Mouse (Mus musculus) layer of hippocampus, adult 8-10 months (tissue): ENCODE results near the gene Mdfic. TPM values are rescaled to one million over a fixed set of nuclear protein-coding genes. Genes with fewer than 3 reads are reported as not detected.
A peak's percentile ranks its signal among the peaks of the same experiment; 100 is the strongest.

Source experiments
- DNase-seq, 2 experiments: peaks; one replicate each; pipeline ENCODE4 v3.0.0; 2022; ENCODE audit warnings: low spot score in 2 of 2
- total RNA-seq, 4 experiments: library from RNA; stranded (reverse); gene quantifications; 2 replicates each; pipeline ENCODE4 v1.2.4; 2022

The Mdfic gene
- total RNA-seq, 4 experiments from 2014 or later, result 2.6 to 4.7 (median 4.2) TPM

DNA sequence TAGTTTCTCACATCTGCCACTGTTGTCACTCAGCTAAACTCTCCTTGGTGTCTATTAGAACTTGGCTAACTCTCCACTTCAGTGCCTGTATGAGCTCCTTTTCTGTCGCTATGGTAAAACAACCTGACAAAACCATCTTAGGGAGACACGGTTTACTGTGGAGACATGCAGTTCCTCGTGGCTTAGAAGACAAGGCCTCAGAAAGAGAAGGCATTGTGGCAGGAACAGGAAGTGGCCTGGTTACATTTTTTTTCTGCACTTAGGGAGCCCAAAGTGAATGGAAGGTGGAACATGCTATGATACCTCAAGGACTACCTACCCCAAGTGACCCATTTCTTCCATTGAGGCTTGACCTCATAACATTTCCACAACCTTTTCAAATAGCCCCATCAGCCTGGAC is 18.7 kb downstream of the Mdfic start:
- no peak for DNase-seq

DNA sequence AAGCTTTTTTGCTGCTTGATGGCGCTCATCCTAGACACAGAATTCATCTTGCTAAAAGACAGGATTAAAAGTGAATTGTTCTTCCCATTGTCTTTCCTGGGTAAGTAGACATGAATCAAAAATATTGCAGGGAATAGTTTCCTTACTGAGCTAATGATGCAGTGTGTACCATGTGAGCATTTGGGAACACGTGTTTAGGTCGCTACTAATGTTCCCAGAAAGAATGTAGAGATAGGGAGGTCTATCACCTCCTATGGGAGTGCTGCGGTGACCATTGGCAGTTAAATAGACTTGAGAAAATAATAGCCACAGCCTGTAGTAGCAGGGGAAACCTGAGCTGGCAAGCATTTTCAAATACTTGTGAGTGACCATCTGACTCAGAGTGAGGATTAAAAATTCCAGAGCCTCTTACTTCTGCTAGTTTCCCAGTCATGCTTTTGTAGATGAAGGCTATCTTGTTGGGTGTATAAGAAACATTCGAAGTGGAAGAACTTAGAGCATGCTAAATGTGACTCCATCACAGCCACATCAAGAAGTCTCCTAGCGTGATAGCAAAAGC is 22.2 kb downstream of the Mdfic start:
- no peak for DNase-seq

DNA sequence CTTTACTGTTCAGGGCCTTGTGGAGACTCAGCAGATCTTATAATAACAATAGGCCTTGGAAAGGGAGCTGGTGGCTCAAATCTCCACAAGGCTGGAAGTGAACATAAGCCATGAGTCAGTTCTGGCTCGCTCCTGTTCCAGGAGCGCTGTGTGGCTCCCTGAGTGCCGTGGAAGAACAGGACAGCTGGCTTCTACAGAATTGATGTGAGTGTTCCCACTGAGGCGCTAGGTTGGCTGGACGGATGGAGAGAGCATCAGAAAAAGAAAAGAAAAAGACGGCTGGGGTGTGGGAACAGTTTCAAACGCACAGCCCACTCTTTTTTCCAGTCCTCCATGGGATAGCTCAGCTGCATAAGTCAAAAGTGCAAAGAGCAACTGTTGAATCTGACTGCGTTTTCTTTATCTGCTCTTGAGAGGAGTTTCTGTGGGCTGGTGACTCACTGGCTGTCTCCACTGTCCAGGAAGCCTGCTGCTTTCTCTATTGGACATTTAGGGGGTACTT is 22.9 kb downstream of the Mdfic start:
- peak in 1 of 2 experiments; percentile 10 for DNase-seq

DNA sequence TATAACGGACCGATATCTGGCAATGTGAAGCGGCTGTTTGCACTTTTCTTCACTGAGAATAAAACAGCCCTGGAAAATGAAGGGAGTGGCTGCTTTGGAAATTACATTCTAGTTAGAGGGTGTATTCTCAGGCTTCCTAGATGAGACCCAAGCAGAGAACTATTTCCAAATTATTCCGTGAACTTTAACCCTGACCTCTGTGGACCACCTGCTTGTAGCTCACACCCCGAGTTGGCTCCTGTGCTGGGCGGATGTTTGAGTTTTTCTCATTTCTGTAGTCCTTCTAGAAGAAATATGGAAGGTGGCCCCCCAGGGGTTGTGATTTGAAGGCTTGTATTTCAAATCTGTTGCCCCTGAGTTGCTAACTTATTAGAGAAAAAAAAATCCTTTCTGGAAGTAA is 23.3 kb downstream of the Mdfic start:
- DNase-seq, result no peak

DNA sequence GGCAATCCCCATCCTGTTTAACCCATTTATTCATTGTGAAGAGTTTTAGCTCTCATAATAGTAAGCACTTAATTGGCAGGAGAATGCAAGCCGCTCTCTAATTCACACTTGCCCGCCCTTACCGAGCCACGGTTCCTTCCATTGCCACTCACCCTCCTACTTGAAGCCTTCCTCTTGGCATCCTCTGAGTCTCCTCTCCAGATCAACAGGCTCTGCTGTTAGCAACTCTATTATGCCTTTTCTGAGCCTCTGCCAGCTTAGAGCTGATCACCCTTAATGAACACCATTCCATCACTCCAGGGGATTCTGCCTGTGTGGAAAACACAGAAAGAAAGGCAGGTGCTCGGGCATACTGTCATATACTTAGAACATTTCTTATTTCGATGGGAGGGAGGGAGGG is 24.9 kb downstream of the Mdfic start:
- DNase-seq, result no peak

DNA sequence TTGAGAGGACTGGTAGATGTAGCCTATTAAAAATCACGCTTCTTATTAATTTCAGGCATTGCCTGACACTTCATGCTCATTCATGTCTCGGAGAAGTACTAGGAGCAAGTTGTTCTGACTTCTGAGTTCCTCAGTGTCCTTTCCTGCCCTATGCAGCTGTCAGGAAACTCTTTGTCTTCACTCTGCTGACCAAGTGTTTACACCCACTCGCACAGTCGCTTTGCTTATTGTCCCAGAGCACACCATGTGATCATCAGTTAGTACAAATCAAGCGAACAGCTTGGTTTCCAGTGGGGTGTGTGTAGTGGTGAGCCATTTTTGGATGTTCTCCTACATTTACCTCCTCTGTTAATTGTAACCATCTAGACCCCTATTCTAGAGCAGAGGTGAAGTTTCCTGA is 25.4 kb downstream of the Mdfic start:
- no peak for DNase-seq

DNA sequence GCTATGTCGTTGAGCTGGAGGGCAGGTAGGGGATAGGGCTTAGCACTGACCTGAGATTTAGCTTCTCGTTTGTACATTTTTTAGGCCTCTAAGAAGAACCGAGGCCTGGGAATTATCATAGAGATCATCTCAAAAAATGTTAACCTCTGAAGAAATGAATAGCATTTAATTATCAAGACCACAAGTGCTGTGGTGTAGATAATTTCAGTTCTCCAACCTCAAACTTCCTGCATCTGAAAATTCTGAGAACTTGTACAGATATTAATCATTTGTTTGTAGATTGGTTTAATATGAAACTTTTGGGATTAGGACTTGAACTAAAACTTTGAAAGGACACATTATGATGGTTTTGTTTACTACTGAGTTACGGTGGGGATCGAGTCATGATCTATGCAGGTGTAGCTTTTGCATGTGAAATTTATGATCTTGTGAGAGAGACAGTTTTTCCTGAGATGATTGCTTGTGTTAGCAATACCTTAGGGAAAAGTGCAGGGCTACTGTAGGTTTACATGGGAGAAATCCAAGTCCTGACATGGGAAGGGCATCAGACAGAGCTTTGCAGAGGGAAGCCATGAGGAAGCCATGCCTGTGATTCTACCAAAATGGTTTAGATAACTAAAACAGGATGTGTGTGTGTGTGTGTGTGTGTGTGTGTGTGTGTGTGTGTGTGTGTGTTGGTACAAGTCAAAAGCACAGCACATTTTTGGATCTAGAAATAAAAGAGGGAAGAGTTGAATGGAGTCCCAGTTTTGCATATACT is 27.1 kb downstream of the Mdfic start:
- DNase-seq, result no peak

DNA sequence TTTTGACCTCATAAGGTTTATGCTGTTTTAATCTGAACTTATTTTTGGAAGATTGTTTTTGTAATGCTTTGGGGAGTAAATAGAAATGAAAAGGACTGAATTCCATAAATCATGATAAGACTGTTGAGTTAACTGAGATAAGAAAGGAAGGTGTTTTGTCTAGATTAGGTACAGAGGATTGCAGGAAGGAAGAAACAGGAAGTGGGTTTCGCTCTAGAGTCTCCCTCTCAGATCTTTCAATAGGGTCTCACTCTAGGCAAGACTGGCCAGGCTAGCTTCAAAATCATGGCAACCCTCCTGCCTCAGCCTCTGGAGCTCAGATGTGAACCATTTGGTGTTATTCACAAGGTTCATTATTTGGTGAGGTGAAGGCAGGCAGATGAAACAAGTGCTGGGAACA is 27.8 kb downstream of the Mdfic start:
- DNase-seq, result no peak

DNA sequence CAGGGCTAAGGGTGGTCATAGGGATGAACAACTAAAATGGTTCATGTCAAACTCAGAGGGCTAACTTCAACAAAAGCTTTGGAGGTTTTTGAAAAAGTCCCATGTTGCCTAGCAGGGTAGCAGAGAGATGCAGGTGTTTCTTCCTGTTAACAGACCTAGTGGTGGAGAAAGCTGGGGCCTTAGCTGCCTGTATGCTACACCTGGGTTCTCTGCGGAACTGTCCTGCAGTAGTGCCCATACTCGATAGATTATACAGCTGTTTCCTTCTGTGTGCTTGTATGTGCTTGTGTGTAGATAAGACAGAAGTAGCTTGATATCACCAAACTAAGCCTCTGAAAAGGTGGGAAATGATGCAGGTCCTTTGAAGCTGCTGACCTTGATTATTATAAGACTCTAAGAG is 28.5 kb downstream of the Mdfic start:
- DNase-seq, result no peak

DNA sequence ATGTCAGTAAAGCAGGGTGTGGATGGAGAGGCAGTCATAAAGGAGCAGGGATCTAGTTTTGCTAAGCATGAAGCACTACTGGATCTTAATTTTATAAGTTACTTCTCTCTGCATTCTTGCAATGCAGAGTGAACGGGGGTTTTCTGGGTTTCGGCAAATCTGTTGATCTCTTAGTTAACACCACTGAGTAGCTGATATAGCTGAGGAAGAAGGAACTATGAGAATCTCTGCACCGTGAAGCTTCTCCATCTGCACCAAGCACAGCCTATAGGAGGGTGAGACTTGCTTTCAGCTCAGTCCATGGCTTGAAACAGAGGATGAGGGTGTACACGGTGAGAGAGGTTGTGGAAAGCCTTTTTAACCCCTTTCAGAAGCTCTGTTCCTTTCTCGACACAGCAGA is 29.6 kb downstream of the Mdfic start:
- DNase-seq, result no peak

DNA sequence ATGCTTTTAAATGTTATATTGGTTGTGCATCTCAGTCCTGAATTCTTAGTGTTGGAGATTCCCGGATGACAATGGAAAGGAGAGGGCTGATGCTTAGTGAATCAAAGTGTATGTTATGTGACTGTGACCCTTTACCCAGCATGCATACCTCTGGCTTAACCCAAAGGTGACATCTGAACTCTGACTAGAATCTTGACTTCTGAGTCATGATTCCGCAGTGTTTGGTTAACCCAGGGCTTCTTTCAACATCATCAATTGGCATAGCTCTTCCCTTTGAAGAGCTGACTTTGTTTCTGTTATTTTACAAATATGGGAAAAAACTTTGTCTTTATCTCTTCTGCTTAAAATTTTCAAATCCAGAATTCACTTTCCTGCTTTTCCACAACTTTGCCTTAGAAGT is 30.9 kb downstream of the Mdfic start:
- no peak for DNase-seq

DNA sequence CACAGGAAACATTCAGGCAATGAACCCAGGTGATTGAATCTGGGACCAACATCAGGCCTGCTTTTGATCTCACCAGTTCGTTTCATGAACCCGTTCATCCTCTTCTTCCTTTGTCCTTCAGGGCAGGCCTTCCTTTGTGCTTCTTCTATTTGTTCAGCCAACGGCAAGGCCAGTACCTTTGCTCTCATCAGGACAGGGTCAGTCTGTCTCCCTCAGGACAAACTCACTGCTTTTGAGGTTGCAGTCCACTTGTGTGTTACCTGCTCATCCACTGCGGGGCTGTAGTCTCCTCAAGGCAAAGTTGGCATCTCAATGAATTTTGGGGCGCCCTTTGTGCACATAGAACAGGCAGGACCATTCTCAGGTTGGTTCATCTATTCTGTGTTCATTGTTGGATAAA is 31.7 kb downstream of the Mdfic start:
- DNase-seq, result no peak

DNA sequence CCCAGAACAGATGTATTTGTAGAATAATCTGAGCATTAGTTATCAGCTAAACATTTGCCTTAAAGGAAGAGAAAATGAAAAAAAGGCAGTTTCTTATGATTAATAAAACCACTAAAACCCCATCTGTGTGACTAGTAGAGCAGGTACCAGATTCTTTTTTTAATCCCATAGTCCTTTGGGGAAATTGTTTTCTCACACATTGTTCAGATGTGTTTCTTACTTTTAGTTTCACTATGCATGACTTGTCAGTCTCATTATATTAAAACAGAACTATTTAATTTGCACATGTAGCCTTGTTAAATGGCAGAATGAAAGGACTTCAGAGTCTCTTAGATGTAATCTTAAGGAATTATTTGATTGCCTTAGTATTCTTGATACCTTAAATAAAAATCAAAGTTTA is 32.7 kb downstream of the Mdfic start:
- DNase-seq, result no peak

DNA sequence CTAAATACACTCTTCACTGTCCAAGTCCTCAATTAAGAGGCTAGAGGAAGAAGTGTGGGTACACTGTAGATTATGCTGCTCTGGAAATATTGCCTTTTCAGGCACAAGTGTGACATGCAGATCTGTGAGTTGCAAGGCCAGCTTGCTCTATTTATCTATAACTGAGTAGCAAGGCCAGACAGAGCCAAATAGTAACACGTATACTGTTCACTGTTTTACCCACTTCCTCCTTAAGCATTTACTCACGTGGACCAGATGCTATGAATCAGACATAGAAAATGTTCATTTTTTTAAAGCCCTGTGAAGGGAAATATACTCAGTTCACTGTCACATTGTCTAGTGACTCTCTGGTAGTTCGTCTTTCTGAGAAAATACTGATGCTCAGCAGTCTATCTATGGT is 37.9 kb downstream of the Mdfic start:
- DNase-seq, result no peak

DNA sequence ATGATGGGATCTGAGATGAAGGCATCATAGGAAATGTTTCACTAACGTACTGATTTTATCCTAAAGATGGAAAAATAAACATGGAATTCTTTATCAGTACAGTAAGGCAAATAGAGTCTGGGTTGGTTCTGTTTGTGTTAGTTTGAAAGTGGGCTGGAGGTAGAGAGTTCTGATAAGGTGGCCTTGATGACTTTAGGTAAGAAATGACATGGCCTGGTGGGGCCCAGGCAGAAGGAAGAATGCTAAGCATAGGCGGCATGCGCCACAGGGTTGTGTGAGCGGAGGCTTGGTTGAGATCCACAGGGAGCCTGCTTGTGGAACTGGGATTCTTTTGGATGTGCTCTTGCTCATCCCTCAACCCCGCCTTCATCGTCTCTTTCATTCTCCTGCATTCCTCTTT is 40.3 kb downstream of the Mdfic start:
- no peak for DNase-seq

DNA sequence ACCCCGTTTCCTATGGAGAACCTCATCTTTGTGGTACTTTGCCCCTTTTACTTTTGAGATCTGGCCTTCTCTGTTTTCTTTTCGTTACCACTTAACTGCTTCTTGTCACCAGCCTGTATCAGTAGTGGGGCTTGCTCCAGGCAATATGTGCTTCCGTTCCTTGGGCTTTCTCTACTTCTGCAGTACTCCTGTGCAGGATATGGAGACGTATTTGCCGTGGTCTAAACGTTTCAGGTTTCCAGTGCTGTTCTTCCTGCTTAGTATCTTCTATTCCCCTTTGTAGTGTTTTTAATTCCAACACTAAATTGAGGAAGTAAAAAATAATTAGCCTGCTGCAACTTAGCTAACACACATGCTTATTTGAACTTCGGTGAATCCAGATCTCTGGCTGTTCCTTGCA is 43.6 kb downstream of the Mdfic start:
- DNase-seq, result no peak

DNA sequence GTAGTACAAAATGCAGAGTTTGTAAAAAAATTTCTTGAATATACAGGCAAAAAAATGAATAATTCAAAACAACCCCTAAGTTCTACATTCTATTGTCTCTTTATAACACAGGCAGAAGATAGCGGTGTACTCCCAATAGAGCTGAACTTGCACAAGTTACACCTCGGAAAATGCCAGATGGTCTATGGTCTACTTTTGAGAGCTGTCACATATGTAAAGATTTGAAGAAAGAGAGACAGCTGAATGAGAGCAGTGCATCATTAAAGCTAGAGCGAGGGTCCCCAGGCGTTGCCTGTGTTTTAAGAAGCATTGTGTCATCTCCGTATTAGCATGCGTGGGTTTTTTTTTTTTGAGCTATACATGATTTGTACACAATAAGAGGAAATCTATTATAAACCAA is 47.0 kb downstream of the Mdfic start:
- DNase-seq, result no peak

DNA sequence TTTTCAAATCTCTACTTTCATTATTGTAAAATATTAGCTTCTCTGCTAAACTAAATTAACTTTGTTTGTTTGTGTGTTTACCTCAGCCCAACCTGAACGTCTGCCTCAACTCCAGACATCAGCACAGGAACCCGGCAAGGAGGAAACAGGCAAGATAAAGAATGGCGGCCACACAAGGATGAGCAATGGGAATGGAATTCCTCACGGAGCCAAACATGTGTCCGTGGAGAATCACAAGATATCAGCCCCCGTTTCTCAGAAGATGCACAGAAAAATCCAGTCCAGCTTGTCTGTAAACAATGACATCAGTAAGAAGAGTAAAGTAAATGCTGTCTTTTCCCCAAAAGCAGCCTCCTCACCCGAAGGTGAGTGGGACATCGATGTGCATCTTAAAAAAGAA is 49.7 kb downstream of the Mdfic start:
- no peak for DNase-seq

DNA sequence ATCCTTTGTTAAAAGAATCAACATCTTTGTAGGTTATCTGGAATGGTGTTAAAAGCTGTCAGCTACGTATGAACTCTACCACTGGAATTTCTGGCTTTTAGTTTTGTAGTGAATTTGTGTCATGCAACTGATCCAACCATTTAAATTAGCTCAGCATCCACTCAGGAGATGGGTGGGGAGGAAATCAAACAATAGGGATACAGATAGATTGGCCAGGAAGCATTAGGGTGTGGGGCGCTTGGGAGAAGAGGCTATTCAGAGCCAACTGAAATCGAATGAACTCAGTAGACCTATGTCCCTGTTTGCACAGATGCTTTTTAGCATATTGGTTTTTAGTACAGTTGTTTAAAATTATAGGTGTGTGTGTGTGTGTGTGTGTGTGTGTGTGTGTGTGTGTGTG is 56.6 kb downstream of the Mdfic start:
- DNase-seq, result no peak

DNA sequence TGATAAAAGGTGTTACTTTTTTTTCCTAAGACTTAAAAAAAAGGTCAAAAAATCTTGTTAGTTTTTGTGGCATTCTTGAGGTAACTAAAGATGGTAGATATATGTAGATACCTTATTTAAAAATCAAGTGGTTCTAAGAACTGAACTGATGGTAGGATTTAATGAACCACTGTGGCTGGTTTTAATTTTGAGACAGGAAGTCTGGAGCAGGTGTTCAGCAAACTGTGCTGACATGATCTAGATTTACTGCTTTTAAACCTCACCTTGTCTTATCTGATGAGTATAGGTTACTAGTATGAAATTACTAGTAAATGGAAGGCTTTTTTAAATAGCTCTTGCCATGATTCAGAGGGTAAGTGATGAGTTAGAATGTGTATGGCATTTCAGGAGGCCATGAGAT is 59.7 kb downstream of the Mdfic start:
- DNase-seq, result no peak

DNA sequence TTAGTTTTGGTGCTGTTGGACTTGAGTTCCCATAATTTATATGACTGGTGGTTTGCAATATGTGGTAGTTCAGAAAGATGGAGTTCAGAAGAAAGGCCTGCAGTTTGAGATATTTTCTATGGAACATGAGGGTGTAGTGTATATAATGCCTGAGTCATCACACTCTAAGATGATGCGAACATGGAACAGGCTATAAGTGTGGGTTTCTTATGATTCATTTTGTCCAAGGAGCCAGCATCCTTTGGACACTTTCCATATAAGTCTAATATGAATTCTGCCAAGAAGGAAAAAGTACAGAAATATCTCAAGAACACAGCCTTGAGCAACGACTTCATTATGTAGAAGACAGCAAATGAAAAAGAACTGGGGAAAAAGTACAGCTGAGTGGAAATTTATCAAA is 60.2 kb downstream of the Mdfic start:
- DNase-seq, result no peak

DNA sequence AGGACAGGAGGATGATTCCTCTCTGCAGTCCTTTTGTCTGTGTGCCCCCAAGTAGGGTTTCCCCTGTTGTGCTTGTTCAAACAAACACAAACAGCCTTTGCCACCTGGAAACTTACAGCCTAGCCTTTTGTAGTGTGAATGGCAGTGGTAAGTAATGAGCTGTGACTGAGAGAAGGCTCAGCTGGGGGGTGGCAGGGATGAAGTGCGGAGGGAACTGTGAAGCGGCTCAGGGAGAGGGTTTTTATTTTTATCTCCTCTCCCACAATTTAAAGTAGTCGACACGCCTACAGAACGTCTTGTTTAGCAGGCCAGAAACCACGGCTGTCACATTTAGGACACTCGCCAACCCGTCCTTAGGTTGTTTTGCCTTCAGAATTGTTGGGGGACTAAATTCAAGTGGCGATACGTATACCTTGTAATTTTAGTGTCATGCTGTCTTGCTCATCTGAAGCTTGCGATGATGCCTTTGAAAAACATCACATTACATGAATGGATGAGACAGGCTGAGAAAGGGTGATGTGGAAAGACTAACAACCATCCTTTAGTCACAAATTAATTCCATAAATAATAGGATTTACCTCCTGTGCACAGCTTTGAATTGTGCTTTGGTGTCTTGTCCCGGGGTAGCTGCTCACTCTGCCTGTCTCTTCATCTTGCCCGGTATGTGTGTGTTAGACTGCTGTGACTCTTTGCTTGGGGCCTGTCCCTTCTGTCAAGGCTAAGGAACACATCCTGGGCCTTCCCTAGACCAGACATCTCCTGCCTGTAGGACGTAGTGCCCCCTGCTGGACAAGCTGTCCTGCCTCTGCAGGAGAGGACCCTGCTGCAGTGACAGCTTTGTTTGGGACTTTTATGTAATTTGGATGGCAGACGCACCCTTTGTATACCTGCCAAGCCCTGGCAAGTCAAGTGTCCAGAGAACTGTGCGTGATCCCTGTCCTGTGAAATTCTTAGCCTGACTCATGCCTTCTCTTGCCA is 69.4 kb downstream of the Mdfic start:
- peak; percentile 14 to 38 for DNase-seq
